Mouse (Mus musculus) liver, embryonic 16.5 days (tissue): ENCODE data around the gene Tuba1c. TPM values are rescaled to one million over a fixed set of nuclear protein-coding genes. Genes with fewer than 3 reads are reported as not detected.
"Not testable (repeated sequence)": the region's sequence is repeated elsewhere in the genome, so short reads cannot be mapped to it uniquely, and the experiment has no call there.

Experiments
- ATAC-seq: fragments of 200-750 bp; cut with Nextera tagmentation; 2 replicates; pipeline ENCODE4 v1.8.0; 2017; ENCODE audit warnings: low read depth, mild to moderate bottlenecking, moderate number of reproducible peaks, moderate library complexity
- H3K27ac ChIP-seq: fragments of 300-500 bp; sonication (generic); 2 replicates; pipeline ENCODE4 v1.5.1; 2014; ENCODE audit warnings: mild to moderate bottlenecking, low read length
- H3K27me3 ChIP-seq: fragments of 300-500 bp; sonication (generic); 2 replicates; pipeline ENCODE4 v1.6.1; 2014; ENCODE audit warnings: low read depth, low read length, mixed read lengths; ENCODE audit not compliant: control insufficient read depth, insufficient read depth
- H3K36me3 ChIP-seq: fragments of 300-500 bp; sonication (generic); 2 replicates; pipeline ENCODE4 v1.6.1; 2014; ENCODE audit warnings: mild to moderate bottlenecking; ENCODE audit not compliant: control insufficient read depth, insufficient read depth
- H3K4me1 ChIP-seq: fragments of 300-500 bp; sonication (generic); 2 replicates; pipeline ENCODE4 v1.6.1; 2014; ENCODE audit warnings: low read depth, low read length, mixed read lengths; ENCODE audit not compliant: control insufficient read depth
- H3K4me2 ChIP-seq: fragments of 300-500 bp; sonication (generic); 2 replicates; pipeline ENCODE4 v1.6.1; 2014; ENCODE audit warnings: low read depth, low read length, mixed read lengths
- H3K4me3 ChIP-seq: fragments of 300-500 bp; sonication (generic); 2 replicates; pipeline ENCODE4 v1.5.1; 2014; ENCODE audit warnings: low read depth, mild to moderate bottlenecking, low read length
- H3K9ac ChIP-seq: fragments of 300-500 bp; sonication (generic); 2 replicates; pipeline ENCODE4 v1.6.1; 2014; ENCODE audit warnings: low read depth, low read length
- H3K9me3 ChIP-seq: fragments of 300-500 bp; sonication (generic); replicated peaks from 2 replicates; pipeline ENCODE4 v1.6.1; 2016; ENCODE audit warnings: low read length; ENCODE audit not compliant: control insufficient read depth
- WGBS: fragments of 180-500 bp; shearing (Covaris S2); extraction: QIAGEN DNeasy Blood & Tissue Kit; methylation state at CpG from one replicate; pipeline ENCODE4 v1.1.7; 2014; ENCODE audit not compliant: insufficient replicate concordance; 5-methylcytosine and 5-hydroxymethylcytosine counted together
- polyA plus RNA-seq: library from polyadenylated mRNA; unstranded; fragments of >200 nt; fragmentation: Nextera tagmentation; extraction: Ambion mirVana; gene quantifications from 2 replicates; pipeline ENCODE4 v1.2.1, GENCODE M21; 2015

Tuba1c gene
- polyA plus RNA-seq, 1 experiment from 2014 or later = 260 TPM

GRCm38 (mm10) chr15:99055511-99055961, 25.8 kb downstream of the Tuba1c start:
- 0% methylated on average over 30 of the region's 37 CpGs for WGBS
- peak; percentile 37; the same call in 1 of the 2 replicates for ATAC-seq
- H3K27ac ChIP-seq = no peak overlapping the region
- no peak overlapping the region for H3K9ac ChIP-seq
- no peaks in the 10 kb centered on the region for H3K36me3 ChIP-seq
- peaks cover 6% of the 10 kb centered on the region for H3K4me1 ChIP-seq
- peak overlapping the region; percentile 43 for H3K4me2 ChIP-seq
- H3K4me3 ChIP-seq = peak overlapping the region; percentile 24
- H3K27me3 ChIP-seq = peaks cover 65% of the 10 kb centered on the region
- H3K9me3 ChIP-seq = no peaks in the 10 kb centered on the region

GRCm38 (mm10) chr15:99056332-99056731, 26.6 kb downstream of the Tuba1c start:
- Histone ChIP-seq H3K4me1 (peaks cover 6% of the 10 kb centered on the region), H3K9me3 (no peaks in the 10 kb centered on the region), H3K27ac (no peak overlapping the region), H3K4me2 (no peak overlapping the region), H3K27me3 (peaks cover 67% of the 10 kb centered on the region), H3K36me3 (no peaks in the 10 kb centered on the region), H3K9ac (no peak overlapping the region), H3K4me3 (no peak overlapping the region)
- ATAC-seq = no peak; the same call in 1 of the 2 replicates
- 10% methylated on average over 14 of the region's 14 CpGs for WGBS

- H3K4me2 ChIP-seq = no peak overlapping the region
- H3K27me3 ChIP-seq = peaks cover 13% of the 10 kb centered on the region
- H3K4me3 ChIP-seq = no peak overlapping the region
These were observed 36.0 kb downstream of the Tuba1c start for GRCm38 (mm10) chr15:99065557-99066165.

GRCm38 (mm10) chr15:99071988-99072387, 42.3 kb downstream of the Tuba1c start:
- peaks cover 13% of the 10 kb centered on the region for H3K4me1 ChIP-seq
- no peaks in the 10 kb centered on the region for H3K36me3 ChIP-seq
- no peak overlapping the region for H3K9ac ChIP-seq
- no peak for ATAC-seq
- 55% methylated on average over 1 of the region's 1 CpGs for WGBS
- H3K9me3 ChIP-seq = no peaks in the 10 kb centered on the region
- no peak overlapping the region for H3K27ac ChIP-seq
- H3K4me2 ChIP-seq = no peak overlapping the region
- no peak overlapping the region for H3K4me3 ChIP-seq
- peaks cover 3% of the 10 kb centered on the region; the same call in 1 of the 2 replicates for H3K27me3 ChIP-seq

More at GRCm38 (mm10) chr15:99065557-99066165, 36.0 kb downstream of the Tuba1c start:
- H3K36me3 ChIP-seq = no peaks in the 10 kb centered on the region
- 62% methylated on average over 12 of the region's 12 CpGs for WGBS
- no peak overlapping the region for H3K9ac ChIP-seq
- H3K4me1 ChIP-seq = no peaks in the 10 kb centered on the region
- no peak overlapping the region for H3K27ac ChIP-seq
- H3K9me3 ChIP-seq = no peaks in the 10 kb centered on the region
- no peak for ATAC-seq

DNA sequence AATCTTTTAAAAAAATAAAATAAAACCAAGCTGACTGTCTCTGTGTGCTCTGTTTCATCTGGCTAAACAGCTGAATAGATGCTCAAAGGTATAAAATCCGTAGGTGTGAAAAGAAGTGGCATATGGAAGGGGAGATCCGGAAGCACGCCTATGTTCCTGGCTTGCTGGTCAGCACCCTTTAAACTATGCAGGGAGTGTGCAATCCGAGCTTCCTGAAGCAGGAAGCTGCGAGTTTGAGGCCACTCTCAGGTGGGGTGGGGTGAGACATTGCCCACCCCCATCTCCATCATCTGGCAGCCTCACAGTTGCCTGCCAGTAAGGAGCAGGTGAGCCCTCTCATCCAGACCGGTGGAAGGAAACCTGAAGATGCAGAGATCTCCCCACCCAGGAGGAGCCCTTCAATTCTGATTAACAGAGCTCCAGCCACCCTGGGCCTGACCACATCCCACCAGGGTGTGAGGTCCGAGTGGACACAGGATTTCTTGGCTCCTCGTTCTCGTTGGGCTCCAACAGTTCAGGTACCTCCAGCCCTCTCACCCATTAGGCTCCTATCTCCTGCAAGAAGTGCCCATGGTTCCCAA, 44.4 kb downstream of the Tuba1c start, which contains the start of gene Troap:
Troap (plus strand) TSS at position 557 of the 581 bp plus-strand sequence.
- 17% methylated on average over 9 of the region's 9 CpGs for WGBS

GRCm38 (mm10) chr15:99074600-99075333, 45.1 kb downstream of the Tuba1c start:
- ATAC-seq = peak; percentile 96
- Histone ChIP-seq H3K9me3 (no peaks in the 10 kb centered on the region), H3K4me3 (peak overlapping the region; percentile 87), H3K4me2 (peak overlapping the region; percentile 98), H3K4me1 (peaks cover 13% of the 10 kb centered on the region), H3K27ac (peak overlapping the region; percentile 97), H3K27me3 (no peaks in the 10 kb centered on the region), H3K36me3 (peaks cover 8% of the 10 kb centered on the region; the same call in 1 of the 2 replicates), H3K9ac (peak overlapping the region; percentile 89)
- WGBS = under 1% methylated on average over 44 of the region's 44 CpGs

More for the DNA sequence above, 44.4 kb downstream of the Tuba1c start, which contains the start of gene Troap:
- peak within 1 kb of the TSS; percentile 89 for H3K9ac ChIP-seq
- peak within 1 kb of the TSS; percentile 87 for H3K4me3 ChIP-seq
- peak within 1 kb of the TSS; percentile 97 for H3K27ac ChIP-seq
- H3K4me2 ChIP-seq = peak within 1 kb of the TSS; percentile 98
- H3K4me1 ChIP-seq = peaks cover 13% of the 10 kb centered on the region
- H3K9me3 ChIP-seq = no peaks in the 10 kb centered on the region
- ATAC-seq = no peak; the same call in 1 of the 2 replicates
- H3K36me3 ChIP-seq = peaks cover 8% of the 10 kb centered on the region; the same call in 1 of the 2 replicates
- H3K27me3 ChIP-seq = peaks cover 3% of the 10 kb centered on the region; the same call in 1 of the 2 replicates

DNA sequence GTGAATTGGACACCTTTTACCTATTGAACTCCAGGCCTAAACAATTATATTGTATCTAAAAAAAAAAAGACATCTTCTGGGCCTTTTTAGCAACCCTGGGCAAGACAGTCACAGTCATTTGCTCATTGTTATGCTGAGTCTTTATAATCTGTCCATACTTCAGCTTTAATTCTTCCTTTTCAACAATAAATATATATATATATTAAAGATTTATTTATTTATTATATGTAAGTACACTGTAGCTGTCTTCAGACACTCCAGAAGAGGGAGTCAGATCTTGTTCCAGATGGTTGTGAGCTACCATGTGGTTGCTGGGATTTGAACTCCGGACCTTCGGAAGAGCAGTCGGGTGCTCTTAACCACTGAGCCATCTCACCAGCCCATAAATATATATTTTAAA, 46.3 kb downstream of the Tuba1c start:
- not testable (repeated sequence) for ATAC-seq, H3K27ac ChIP-seq, H3K9ac ChIP-seq, H3K27me3 ChIP-seq, H3K36me3 ChIP-seq, H3K9me3 ChIP-seq
- H3K4me1 ChIP-seq = peaks cover 13% of the 10 kb centered on the region
- H3K4me2 ChIP-seq = peak overlapping the region; percentile 98
- peak overlapping the region; percentile 87 for H3K4me3 ChIP-seq
- WGBS = 92% methylated on average over 3 of the region's 3 CpGs

DNA sequence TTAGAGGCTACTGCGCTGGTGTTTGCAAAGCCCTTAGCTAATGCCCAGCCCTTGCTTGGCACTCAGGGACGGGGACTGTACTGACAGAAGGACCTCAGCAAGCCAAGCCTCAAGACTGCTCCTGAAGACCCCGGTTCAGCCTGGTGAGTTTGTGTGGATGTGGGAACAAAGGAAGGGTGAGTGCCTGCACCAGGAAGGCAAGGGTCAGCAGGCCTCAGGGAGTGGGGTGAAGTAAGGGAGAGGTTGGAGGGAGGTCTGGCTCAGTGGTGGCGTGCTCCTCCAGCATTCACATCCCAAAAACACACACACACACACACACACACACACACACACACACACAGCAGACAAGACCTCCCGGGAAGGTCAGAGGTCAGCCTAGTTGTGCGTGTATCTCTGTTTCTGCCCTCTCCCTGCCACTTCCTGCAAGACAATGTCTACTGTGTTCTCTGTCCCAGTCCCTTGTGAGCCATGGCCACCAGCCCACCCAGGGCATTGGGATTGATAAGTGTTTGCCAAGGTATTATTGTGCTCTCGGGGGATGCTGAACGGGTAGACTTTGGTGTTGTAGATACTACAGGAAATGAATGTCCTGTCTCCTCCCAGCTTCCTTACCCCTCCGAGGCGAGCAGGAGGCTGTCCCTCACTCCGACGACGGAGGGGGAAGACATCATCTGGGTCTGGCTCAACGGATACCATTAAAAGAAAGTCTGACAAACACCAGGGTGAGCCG, 48.7 kb downstream of the Tuba1c start:
- 76% methylated on average over 15 of the region's 15 CpGs for WGBS
- no peak for ATAC-seq

More for the DNA sequence above, 48.7 kb downstream of the Tuba1c start:
- H3K9me3 ChIP-seq = no peaks in the 10 kb centered on the region
- peaks cover 23% of the 10 kb centered on the region for H3K36me3 ChIP-seq
- no peaks in the 10 kb centered on the region for H3K27me3 ChIP-seq
- H3K4me3 ChIP-seq = no peak overlapping the region
- no peak overlapping the region for H3K4me2 ChIP-seq
- no peak overlapping the region for H3K27ac ChIP-seq
- H3K4me1 ChIP-seq = peaks cover 13% of the 10 kb centered on the region
- H3K9ac ChIP-seq = no peak overlapping the region
